Mouse (Mus musculus) layer of hippocampus, adult 9-11 months (tissue): ENCODE measurements around the gene 1700016K19Rik.

Experiments used
- DNase-seq: peaks from one replicate; pipeline ENCODE4 v3.0.0; 2022

Gene 1700016K19Rik

DNA sequence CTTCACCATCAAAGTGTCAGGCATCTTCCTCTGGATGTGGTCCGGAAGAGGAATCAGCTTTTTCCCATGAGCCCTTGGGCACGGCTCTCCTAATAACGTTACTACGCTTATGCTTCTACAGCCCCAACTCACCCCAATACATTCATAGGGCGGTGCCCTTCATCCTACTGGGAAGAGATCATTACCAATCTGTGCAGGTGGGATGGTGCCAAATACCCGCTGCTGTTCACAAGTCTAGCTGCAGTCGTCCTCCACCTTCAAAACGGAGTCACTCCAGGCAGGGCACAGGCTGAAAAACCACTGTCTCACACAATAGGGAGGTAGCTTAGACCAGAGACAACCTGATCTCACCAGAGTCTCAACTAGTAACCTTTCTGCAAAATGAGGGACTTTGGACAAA, 35.5 kb downstream of the 1700016K19Rik start:
- DNase-seq, result no peak

DNA sequence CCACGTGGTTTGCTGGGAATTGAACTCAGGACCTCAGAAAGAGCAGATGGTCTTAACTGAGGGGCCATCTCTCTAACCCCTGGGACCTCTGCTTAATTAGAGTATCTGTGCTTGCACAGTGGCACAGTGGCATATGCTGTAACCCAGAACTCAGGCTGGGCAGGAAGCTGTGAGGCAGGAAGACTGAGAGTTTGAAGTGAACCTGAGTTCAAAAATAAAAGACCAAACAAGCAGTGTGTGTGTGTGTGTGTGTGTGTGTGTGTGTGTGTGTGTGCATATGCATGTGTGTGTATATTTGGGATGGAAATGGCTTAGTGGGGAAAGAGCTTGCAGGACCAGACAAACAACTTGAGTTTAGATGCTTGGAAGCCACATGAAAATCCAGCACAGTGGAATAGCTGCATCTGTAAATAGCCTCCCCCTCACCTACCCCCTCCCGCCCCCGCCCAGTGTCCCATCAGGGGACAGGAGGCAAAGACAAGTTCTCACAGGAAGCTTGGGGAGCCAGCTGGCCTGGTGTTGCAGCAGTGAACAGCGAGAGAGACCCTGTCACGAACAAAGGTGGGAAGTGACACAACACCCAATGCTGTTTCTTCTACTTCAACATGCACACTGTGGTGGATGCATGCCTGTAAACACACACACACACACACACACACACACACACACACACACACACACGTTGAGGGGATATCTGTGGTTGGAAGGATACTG, 38.0 kb downstream of the 1700016K19Rik start:
- no peak for DNase-seq

DNA sequence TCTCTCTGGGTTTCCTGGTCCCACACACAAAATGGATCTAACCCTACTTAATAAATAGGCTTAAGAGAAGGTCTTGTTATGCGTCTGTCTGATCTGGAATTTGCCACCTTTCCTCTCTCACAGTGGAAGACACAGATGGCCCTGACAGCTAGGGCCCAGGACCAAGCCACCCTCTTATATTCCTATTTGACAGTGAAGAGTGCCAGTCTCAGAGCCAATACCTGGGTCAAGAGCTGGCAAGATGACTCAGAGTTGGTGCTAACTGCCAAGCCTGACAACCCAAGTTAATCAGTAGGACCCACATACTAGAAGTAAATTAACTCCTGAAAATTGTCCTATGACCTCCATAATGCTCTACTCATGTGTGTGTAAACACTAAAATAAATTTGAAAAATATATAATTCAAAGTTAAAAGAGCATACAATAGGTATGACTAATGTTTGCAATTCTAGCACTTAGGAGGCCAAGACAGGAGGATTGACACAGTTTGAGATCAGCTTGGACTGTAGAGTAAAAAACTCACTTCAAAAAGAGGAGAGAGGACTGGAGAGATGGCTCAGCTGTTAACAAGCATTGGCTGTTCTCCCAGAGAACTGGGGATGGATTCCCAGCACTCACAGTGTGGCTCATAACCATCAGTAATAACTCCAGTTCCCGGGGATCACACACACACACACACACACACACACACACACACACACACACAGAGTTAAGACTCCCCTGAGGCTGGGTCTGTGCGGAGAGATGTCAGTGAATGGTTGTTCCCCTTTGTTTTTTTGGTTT, 39.8 kb downstream of the 1700016K19Rik start:
- no peak for DNase-seq

DNA sequence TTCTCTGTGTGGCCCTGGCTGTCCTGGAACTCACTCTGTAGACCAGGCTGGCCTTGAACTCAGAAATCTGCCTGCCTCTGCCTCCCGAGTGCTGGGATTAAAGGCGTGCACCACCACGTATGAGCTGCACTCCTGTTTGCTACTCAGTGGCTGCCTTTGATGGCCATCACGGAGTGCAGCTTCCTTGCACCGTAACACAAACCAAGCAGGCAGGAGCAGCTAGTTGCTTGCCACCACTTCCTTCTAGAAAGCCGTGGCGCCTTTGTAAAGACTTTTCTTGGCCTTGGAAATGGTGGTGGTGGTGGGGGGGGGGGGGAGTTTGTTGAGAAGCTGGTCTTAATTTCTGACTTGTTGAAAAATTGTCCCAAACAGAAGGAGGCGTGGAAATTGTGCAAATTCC, 40.4 kb downstream of the 1700016K19Rik start:
- no peak for DNase-seq

DNA sequence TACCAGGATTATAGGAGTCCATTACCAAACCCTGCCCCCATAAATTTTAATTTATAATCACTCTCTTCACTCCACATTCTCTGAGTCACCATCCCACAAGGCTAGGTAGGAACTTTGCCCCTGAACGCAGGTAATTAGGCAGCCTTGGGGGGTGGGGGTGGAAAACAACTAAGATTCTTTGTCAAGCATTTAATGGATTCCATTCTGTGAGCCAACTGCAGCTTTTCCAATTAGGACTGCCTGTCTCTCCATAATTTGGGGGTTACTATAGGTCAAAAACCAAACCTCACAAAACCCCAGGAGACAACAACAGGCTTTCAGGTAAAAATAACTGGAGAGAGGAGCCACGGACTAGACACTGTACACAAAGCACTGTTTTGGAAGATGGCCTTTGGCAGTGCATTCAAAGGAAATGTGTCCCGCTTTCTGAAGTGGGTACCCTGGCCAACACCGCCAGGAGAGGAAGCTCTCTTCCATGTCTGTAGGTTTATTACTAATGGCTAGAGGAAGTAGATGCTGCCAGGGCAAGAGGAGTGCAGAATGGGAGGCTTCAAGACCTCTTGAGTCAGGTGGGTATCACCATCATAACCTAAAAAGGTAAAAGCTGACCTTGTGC, 41.2 kb downstream of the 1700016K19Rik start:
- DNase-seq, result no peak

DNA sequence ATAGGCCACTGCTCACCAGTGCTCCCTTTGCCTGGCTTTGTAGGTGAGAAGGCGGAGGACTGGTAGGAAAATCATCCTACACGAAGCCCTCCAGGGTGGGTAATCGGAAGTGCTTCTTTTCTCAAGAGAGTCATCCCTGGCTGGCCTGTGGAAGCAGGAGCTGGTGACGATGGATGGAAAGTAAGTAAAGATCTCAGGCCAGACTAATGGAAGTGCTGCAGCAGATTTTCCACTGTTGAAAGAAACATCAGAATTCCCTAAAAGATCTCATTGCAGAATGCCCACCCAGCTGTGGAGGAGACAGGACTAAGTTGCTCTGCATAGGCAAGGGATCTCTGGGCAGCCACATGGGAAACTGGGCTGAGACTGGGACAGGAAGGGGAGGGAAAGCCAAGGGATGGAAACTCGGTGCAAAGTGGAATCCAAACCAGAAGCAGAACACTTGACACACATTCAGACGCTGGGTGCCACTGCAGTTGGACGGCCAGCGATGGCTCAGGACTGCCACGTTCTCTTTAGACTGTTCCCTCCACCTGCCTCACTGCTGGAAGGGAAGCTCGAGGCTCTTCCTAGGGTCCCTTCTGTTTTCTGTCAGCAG, 42.4 kb downstream of the 1700016K19Rik start:
- no peak for DNase-seq

DNA sequence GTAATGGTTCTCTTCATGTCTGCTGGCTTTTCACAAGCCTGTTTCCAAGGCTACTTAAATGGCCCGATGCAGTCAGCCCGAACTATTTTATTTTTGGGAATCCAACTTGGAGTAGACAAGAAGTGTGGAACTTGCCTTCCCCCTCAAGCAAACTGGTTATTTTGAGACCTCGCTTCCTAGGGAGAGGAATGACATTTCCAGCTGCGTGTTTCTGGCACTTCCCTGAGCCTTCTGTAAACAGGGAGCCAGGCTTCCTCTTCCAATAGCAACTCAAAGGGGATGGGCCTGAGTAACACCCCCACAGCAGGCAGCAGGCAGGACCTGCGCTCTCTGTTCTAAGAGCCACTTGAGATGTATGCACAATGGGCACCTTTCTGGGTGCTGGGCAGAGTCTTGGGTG, 43.2 kb downstream of the 1700016K19Rik start:
- peak; percentile 60 for DNase-seq

DNA sequence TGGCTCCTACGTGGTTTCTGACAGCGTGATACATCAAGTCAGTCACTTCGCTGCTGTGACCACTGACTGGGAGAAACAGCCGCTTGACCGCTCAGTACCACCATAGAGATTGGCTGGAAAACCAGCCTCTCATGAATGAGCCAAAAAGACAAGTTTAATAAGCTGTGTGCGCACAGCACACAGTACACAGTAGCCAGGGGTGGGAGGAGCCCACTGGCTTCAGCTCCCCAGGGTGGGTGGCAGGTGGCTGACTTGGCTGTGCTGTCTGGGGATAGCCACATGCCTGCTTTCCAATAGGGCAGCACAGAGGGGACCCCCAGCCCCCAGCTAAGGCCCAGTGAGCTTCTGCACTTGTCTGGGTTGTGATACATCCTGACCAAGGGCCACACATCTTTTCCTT, 44.8 kb downstream of the 1700016K19Rik start:
- no peak for DNase-seq

DNA sequence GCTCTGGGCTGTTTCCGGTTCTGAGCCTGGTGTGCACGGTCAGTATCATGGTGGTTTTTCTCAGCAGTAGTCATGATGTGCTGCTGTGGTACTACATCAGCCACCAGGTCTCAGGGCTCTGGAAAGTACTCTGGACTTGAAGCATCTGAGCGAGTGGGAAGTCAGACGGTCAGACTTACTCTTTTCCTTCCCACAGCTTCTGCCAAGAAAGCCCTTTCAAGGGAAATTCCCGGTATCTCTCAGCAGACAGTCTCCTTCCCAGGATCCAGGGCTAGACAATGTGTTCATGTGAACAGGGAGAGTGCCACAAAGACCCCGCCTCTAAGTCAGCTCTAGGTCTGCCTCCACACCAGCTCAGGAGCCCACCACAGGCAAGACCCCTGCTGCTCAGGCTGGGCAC, 45.7 kb downstream of the 1700016K19Rik start:
- DNase-seq, result no peak

DNA sequence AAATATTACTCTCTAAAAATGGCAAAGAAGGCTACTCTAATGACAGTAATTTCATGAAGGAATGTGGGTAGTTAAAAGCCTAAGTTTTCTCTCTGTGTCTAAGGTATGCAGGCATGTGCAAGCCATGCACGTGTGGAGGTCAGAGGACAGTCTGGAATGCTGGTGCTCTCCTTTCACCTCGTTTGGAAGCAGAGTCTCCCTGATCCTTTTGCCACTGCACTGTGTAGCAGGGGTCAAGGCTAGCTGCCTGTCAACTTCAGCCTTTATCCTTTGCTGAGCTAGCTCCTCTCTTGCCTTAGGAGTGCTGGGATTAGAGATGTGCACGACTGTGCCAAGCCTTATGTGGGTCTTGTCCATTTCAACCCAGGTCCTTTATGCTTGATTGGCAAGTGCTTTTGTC, 50.8 kb downstream of the 1700016K19Rik start:
- DNase-seq, result no peak

DNA sequence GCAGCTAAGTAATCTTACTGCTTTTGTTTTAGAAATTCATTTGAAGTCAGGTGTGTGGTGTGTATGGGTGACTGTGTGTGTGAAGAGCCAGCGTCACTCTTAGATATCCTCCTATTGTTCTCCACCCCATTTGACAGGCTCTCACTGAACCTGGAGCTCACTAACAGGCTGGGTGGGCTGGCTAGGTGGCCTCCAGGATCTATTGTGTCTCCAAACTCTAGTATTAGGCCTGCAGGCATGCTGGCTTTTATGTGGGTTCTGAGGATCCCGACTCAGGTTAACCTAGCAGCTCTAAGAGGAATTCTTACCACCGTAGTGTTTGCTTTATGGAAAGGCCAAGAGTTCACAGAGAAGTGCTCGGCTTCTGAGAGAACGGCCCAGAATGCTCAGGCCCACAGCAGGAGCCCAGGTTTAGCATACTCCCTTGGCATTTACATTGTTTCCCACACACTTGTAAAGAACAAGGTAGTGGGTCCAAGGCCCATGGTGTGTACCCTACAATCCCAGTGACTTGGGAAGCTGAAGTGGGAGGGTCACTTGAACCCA, 51.3 kb downstream of the 1700016K19Rik start:
- no peak for DNase-seq

DNA sequence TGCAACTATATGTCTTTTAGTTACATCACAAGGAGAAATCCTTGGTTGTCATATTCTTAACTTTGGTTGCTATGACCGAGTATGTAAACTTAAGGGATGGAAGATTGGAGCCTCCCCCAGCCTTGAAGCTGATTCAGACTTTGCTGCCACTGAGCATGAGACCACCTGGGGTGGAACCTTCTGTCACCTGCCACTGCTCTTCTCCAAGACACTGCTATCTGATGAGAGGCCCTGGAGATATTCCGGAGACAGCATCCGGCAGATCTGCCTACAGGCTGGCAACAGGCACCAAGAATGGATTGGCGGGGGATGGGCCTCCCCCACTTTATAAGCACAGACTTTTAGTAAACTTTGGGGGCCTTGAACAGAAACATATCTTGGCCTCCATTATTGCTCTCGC, 52.8 kb downstream of the 1700016K19Rik start:
- no peak for DNase-seq
